Mouse (Mus musculus): Measurements from ENCODE around the gene Rasl2-9. TPM values are rescaled to one million over a fixed set of nuclear protein-coding genes. Genes with fewer than 3 reads are reported as not detected.
A peak's percentile ranks its signal among the peaks of the same experiment; 100 is the strongest.
"Not testable (repeated sequence)": the region's sequence is repeated elsewhere in the genome, so short reads cannot be mapped to it uniquely, and the experiment has no call there.

Gene Rasl2-9
- polyA plus RNA-seq (2015; fragmentation: Nextera tagmentation; extraction: Ambion mirVana), result 0.31 and 0.56 TPM in 2 replicates

DNA sequence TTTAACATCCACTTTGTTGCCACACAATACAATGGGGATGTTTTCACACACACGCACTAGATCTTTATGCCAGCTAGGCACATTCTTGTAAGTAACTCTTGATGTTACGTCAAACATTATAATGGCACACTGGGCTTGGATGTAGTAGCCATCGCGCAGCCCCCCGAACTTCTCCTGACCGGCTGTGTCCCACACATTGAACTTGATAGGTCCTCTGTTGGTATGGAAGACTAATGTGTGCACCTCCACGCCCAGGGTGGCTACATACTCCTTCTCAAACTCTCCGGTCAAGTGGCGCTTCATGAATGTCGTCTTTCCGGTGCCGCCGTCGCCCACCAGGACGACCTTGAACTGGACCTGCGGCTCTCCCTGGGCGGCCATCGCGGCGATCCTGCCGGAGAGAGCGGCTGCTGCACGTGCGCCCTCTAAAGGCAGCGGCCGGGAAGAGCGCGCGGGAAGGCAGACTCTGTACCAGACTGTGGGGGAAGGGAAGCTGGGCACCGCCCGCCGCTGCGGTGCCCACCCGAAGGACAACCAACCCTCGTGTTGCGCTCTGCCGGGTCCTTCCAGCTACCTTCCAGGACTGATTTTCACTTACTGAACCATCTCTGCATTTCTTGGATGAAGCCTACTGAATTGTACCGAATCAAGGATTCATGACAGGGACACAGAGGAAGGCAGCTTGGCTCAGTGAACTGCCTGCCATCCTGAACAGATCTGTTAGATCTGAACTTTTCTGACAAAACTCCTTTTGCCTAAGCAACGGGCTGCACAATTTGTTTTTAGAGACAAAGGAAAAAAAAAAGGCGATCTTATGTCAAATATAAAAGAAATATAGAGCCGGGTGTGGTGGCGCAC, at the start of gene Rasl2-9:
TSS of gene Rasl2-9 (minus strand) at position 402 of the 858 bp plus-strand sequence.
- H3K27ac ChIP-seq, result no peak within 1 kb of the TSS
- 0 out of 2 replicates have a peak within 1 kb of the TSS, but pooled peaks have one; percentile 32 for H3K9ac ChIP-seq
- ATAC-seq, result peak; percentile 96
- WGBS, result 18% methylated on average over 42 of the region's 42 CpGs
- peak within 1 kb of the TSS; percentile 34 for H3K4me3 ChIP-seq (replicated peaks)
- H3K4me2 ChIP-seq (replicated peaks), result peak within 1 kb of the TSS; percentile 83
- H3K36me3 ChIP-seq, result no peaks in the 10 kb centered on the region
- H3K9me3 ChIP-seq, result no peaks in the 10 kb centered on the region
- H3K27me3 ChIP-seq (replicated peaks), result no peaks in the 10 kb centered on the region
- no peaks in the 10 kb centered on the region for H3K4me1 ChIP-seq (replicated peaks)

DNA sequence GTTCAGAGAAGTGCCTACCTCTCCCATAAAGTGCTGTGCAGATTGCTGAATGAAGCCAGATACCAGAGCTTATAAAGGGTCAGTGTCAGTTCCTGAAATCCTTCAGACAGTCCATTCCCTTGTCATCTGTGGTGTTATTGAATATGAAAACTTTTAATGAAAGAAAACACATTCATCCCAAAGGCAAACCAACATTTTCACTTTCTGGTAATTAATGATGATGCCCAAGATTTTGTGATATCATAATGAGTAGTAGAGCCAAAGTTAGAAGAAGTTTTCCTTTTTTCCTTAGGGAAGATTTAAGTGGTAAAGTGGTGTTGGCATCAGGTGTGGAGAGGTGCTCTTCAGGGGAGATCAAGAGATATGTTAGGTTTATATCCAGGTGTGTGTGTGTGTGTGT, 23.8 kb upstream of the Rasl2-9 start, which contains the start of gene Vmn1r55:
TSS of gene Vmn1r55 (minus strand) at position 101 of the 400 bp plus-strand sequence.
- H3K9me3 ChIP-seq; H3K9ac ChIP-seq; H3K27ac ChIP-seq; H3K4me3 ChIP-seq (replicated peaks); H3K4me2 ChIP-seq (replicated peaks); H3K27me3 ChIP-seq (replicated peaks); H3K36me3 ChIP-seq; H3K4me1 ChIP-seq (replicated peaks); ATAC-seq: not testable (repeated sequence)

- no peaks in the 10 kb centered on the region for H3K27me3 ChIP-seq (replicated peaks)
- no peak overlapping the region for H3K9ac ChIP-seq
- H3K36me3 ChIP-seq, result no peaks in the 10 kb centered on the region
- H3K4me1 ChIP-seq (replicated peaks), result no peaks in the 10 kb centered on the region
- 83% methylated on average over 8 of the region's 8 CpGs for WGBS
- 0 out of 2 replicates have a peak overlapping the region, but pooled peaks have one; percentile 83 for H3K4me2 ChIP-seq (replicated peaks)
- H3K9me3 ChIP-seq, result no peaks in the 10 kb centered on the region
- H3K4me3 ChIP-seq (replicated peaks), result peak overlapping the region; percentile 34; the same call in 1 of the 2 replicates
- no peak overlapping the region for H3K27ac ChIP-seq
- no peak for ATAC-seq
These were observed 672 bp downstream of the Rasl2-9 start for GRCm38 (mm10) chr7:5125078-5125477.

DNA sequence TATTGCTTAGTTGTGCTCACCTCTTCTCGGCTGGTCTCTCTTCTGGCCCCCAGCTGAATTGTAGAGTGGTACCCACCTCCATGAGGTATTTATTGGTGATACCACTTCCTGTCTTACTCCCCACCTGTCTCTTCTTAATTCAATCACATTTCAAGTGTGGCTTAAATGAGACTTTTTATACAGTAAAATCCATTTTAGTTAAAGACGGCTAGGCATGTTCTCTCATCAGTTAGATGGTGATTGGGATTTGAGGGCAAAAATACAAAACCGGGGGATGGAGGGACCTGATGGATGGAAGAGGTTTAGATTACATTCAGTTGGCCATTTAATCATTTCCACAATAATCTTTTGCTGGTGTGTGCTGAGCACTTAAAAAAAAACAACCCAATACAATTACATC, 8.9 kb downstream of the Rasl2-9 start, which contains the start of gene Rfpl4:
TSS of gene Rfpl4 (minus strand) at position 101 of the 400 bp plus-strand sequence.
- no peak within 1 kb of the TSS for H3K27ac ChIP-seq
- 85% methylated on average over 3 of the region's 3 CpGs for WGBS

GRCm38 (mm10) chr7:5112701-5113100, 13.0 kb downstream of the Rasl2-9 start:
- WGBS, result 52% methylated on average over 3 of the region's 3 CpGs
- H3K9me3 ChIP-seq, result no peaks in the 10 kb centered on the region

More for the DNA sequence above, 8.9 kb downstream of the Rasl2-9 start, which contains the start of gene Rfpl4:
- ATAC-seq, result no peak
- no peaks in the 10 kb centered on the region for H3K27me3 ChIP-seq (replicated peaks)
- no peaks in the 10 kb centered on the region for H3K9me3 ChIP-seq
- no peak within 1 kb of the TSS for H3K4me3 ChIP-seq (replicated peaks)
- no peaks in the 10 kb centered on the region for H3K36me3 ChIP-seq
- no peak within 1 kb of the TSS for H3K9ac ChIP-seq
- H3K4me1 ChIP-seq (replicated peaks), result no peaks in the 10 kb centered on the region
- H3K4me2 ChIP-seq (replicated peaks), result no peak within 1 kb of the TSS

GRCm38 (mm10) chr7:5109301-5109700, 16.4 kb downstream of the Rasl2-9 start:
- no peak overlapping the region for H3K9ac ChIP-seq
- no peaks in the 10 kb centered on the region for H3K4me1 ChIP-seq (replicated peaks)
- no peaks in the 10 kb centered on the region for H3K9me3 ChIP-seq
- H3K27ac ChIP-seq, result no peak overlapping the region
- no peaks in the 10 kb centered on the region for H3K27me3 ChIP-seq (replicated peaks)
- H3K4me2 ChIP-seq (replicated peaks), result no peak overlapping the region
- H3K4me3 ChIP-seq (replicated peaks), result no peak overlapping the region
- WGBS, result 78% methylated on average over 8 of the region's 8 CpGs
- ATAC-seq, result no peak
- no peaks in the 10 kb centered on the region for H3K36me3 ChIP-seq

More at GRCm38 (mm10) chr7:5112701-5113100, 13.0 kb downstream of the Rasl2-9 start:
- H3K9ac ChIP-seq, result no peak overlapping the region
- H3K4me1 ChIP-seq (replicated peaks), result no peaks in the 10 kb centered on the region
- H3K4me2 ChIP-seq (replicated peaks), result no peak overlapping the region
- H3K27me3 ChIP-seq (replicated peaks), result no peaks in the 10 kb centered on the region
- no peak for ATAC-seq
- no peak overlapping the region for H3K4me3 ChIP-seq (replicated peaks)
- H3K27ac ChIP-seq, result no peak overlapping the region
- H3K36me3 ChIP-seq, result no peaks in the 10 kb centered on the region

GRCm38 (mm10) chr7:5108272-5108671, 17.5 kb downstream of the Rasl2-9 start:
- Histone ChIP-seq H3K4me3 (replicated peaks) (no peak overlapping the region), H3K27me3 (replicated peaks) (no peaks in the 10 kb centered on the region), H3K4me2 (replicated peaks) (no peak overlapping the region), H3K27ac (no peak overlapping the region), H3K9me3 (no peaks in the 10 kb centered on the region), H3K4me1 (replicated peaks) (no peaks in the 10 kb centered on the region), H3K36me3 (no peaks in the 10 kb centered on the region), H3K9ac (no peak overlapping the region)
- ATAC-seq, result no peak
- 74% methylated on average over 4 of the region's 4 CpGs for WGBS

DNA sequence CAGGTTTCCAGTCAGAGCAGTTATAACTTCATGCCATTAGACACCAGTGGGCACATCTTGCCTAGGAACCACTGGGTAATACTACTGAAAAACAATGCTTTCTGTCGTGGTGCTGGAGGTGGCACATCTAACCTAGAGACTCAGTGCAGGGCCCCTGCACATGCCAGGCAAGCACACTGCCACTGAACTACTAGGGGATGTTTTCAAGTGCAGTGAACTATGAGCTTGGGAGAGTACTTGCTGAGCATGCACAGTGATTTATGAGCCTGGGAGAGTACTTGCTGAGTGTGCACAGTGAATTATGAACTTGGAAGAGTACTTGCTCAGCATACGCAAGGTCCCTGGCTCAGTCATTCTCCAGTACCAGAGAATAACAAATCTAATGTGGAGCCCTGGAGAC, 23.2 kb downstream of the Rasl2-9 start:
- Histone ChIP-seq H3K4me2 (replicated peaks) (no peak overlapping the region), H3K27me3 (replicated peaks) (no peaks in the 10 kb centered on the region), H3K36me3 (peaks cover 13% of the 10 kb centered on the region; the same call in 1 of the 2 replicates), H3K9me3 (no peaks in the 10 kb centered on the region), H3K4me1 (replicated peaks) (no peaks in the 10 kb centered on the region), H3K9ac (no peak overlapping the region), H3K27ac (no peak overlapping the region), H3K4me3 (replicated peaks) (no peak overlapping the region)
- ATAC-seq, result no peak
- 93% methylated on average over 2 of the region's 2 CpGs for WGBS

- no peak overlapping the region for H3K4me3 ChIP-seq (replicated peaks)
- no peak for ATAC-seq
These were observed 24.6 kb downstream of the Rasl2-9 start for GRCm38 (mm10) chr7:5101066-5101663.

DNA sequence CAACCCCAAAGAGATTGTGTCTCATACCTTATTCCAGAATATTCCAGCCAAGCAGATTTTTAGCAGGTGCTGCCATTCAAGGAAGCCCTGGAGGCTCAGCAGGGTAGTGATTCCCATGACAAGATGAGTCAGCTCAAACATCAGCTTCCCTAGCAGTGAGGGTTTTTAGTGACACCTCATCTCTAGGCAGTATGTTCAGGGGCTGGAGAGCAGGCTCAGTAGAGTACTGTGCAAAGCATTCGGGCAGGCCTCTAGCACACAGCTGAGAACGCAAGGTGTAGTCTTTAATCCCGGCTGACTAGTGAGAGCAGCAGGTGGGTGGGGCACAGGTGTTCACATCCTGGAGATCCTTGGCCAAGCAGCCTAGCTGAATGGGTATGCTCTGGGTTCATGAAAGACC, 26.0 kb downstream of the Rasl2-9 start:
- Histone ChIP-seq H3K36me3 (peaks cover 28% of the 10 kb centered on the region), H3K27ac (no peak overlapping the region), H3K9ac (no peak overlapping the region), H3K9me3 (no peaks in the 10 kb centered on the region), H3K4me1 (replicated peaks) (no peaks in the 10 kb centered on the region), H3K27me3 (replicated peaks) (no peaks in the 10 kb centered on the region), H3K4me2 (replicated peaks) (no peak overlapping the region), H3K4me3 (replicated peaks) (no peak overlapping the region)
- 79% methylated on average over 3 of the region's 3 CpGs for WGBS
- no peak for ATAC-seq

More at GRCm38 (mm10) chr7:5101066-5101663, 24.6 kb downstream of the Rasl2-9 start:
- Histone ChIP-seq H3K4me1 (replicated peaks) (no peaks in the 10 kb centered on the region), H3K27ac (no peak overlapping the region), H3K9me3 (no peaks in the 10 kb centered on the region), H3K27me3 (replicated peaks) (no peaks in the 10 kb centered on the region), H3K36me3 (peaks cover 19% of the 10 kb centered on the region), H3K9ac (no peak overlapping the region), H3K4me2 (replicated peaks) (no peak overlapping the region)
- 83% methylated on average over 10 of the region's 10 CpGs for WGBS

- H3K4me3 ChIP-seq (replicated peaks), result no peak overlapping the region
- 89% methylated on average over 5 of the region's 5 CpGs for WGBS
- H3K4me1 ChIP-seq (replicated peaks), result no peaks in the 10 kb centered on the region
- no peak overlapping the region for H3K27ac ChIP-seq
- no peaks in the 10 kb centered on the region for H3K27me3 ChIP-seq (replicated peaks)
- peaks cover 35% of the 10 kb centered on the region for H3K36me3 ChIP-seq
- no peak overlapping the region for H3K4me2 ChIP-seq (replicated peaks)
- ATAC-seq, result no peak
- no peaks in the 10 kb centered on the region for H3K9me3 ChIP-seq
- no peak overlapping the region for H3K9ac ChIP-seq
These were observed 27.0 kb downstream of the Rasl2-9 start for GRCm38 (mm10) chr7:5098769-5099168.

- no peaks in the 10 kb centered on the region for H3K9me3 ChIP-seq
- H3K27ac ChIP-seq, result no peak overlapping the region
- H3K27me3 ChIP-seq (replicated peaks), result no peaks in the 10 kb centered on the region
- ATAC-seq, result no peak
- peaks cover 53% of the 10 kb centered on the region for H3K36me3 ChIP-seq
- H3K4me1 ChIP-seq (replicated peaks), result 0 out of 2 replicates have a peak, but pooled peaks cover 3% of the 10 kb centered on the region
- no peak overlapping the region for H3K4me3 ChIP-seq (replicated peaks)
- H3K9ac ChIP-seq, result no peak overlapping the region
- H3K4me2 ChIP-seq (replicated peaks), result no peak overlapping the region
- 82% methylated on average over 21 of the region's 21 CpGs for WGBS
These were observed 32.8 kb downstream of the Rasl2-9 start for GRCm38 (mm10) chr7:5092831-5093510.
